Mouse (Mus musculus) frontal cortex, postnatal 36 days (tissue): ENCODE data around the gene Nmnat2.
A peak's percentile ranks its signal among the peaks of the same experiment; 100 is the strongest.

ENCODE experiments used
- DNase-seq, 2 experiments: peaks; one replicate each; pipeline ENCODE4 v3.0.0; 2022; ENCODE audit warnings: low spot score in 2 of 2

Gene Nmnat2

GRCm38 (mm10) chr1:152986981-152987380 is 32.2 kb downstream of the Nmnat2 start:
- DNase-seq, result no peak

GRCm38 (mm10) chr1:152990067-152990466 is 35.3 kb downstream of the Nmnat2 start:
- DNase-seq, result no peak

- no peak for DNase-seq
Observed at GRCm38 (mm10) chr1:152992271-152993134, 37.7 kb downstream of the Nmnat2 start.

- DNase-seq, result no peak
Observed at GRCm38 (mm10) chr1:152993803-152994202, 39.0 kb downstream of the Nmnat2 start.

- DNase-seq, result no peak
Observed at GRCm38 (mm10) chr1:152999983-153000382, 45.2 kb downstream of the Nmnat2 start.

GRCm38 (mm10) chr1:153000486-153001228 is 45.9 kb downstream of the Nmnat2 start:
- peak; percentile 75 to 84 for DNase-seq

- DNase-seq, result no peak
Observed at GRCm38 (mm10) chr1:153002295-153003050, 47.7 kb downstream of the Nmnat2 start.

GRCm38 (mm10) chr1:153004472-153004871 is 49.7 kb downstream of the Nmnat2 start:
- DNase-seq, result no peak

GRCm38 (mm10) chr1:153006054-153006453 is 51.3 kb downstream of the Nmnat2 start:
- DNase-seq, result no peak

- no peak for DNase-seq
Observed at GRCm38 (mm10) chr1:153006761-153007160, 52.0 kb downstream of the Nmnat2 start.

- DNase-seq, result no peak
Observed at GRCm38 (mm10) chr1:153007292-153007691, 52.5 kb downstream of the Nmnat2 start.

- no peak for DNase-seq
Observed at GRCm38 (mm10) chr1:153007824-153008223, 53.0 kb downstream of the Nmnat2 start.

GRCm38 (mm10) chr1:153009338-153009737 is 54.5 kb downstream of the Nmnat2 start:
- DNase-seq, result no peak

- DNase-seq, result no peak
Observed at GRCm38 (mm10) chr1:153010353-153011351, 55.9 kb downstream of the Nmnat2 start.

- peak; percentile 36 to 54 for DNase-seq
Observed at GRCm38 (mm10) chr1:153011544-153011943, 56.8 kb downstream of the Nmnat2 start.

GRCm38 (mm10) chr1:153013541-153014288 is 58.9 kb downstream of the Nmnat2 start:
- DNase-seq, result no peak

GRCm38 (mm10) chr1:153014431-153015186 is 59.8 kb downstream of the Nmnat2 start:
- DNase-seq, result no peak

- no peak for DNase-seq
Observed at GRCm38 (mm10) chr1:153016465-153017163, 61.8 kb downstream of the Nmnat2 start.

GRCm38 (mm10) chr1:153019128-153019527 is 64.3 kb downstream of the Nmnat2 start:
- DNase-seq, result no peak
